Mouse (Mus musculus) bone marrow macrophage, adult 2 months (primary cell): ENCODE results near the gene Vdr.

Source experiments
- CTCF ChIP-seq: IDR thresholded peaks from 2 replicates; pipeline ENCODE4 v1.5.1; 2012; ENCODE audit warnings: low read depth, mild to moderate bottlenecking, low read length, moderate library complexity
- POLR2A ChIP-seq: IDR thresholded peaks from 2 replicates; pipeline ENCODE4 v1.6.1; 2012; ENCODE audit warnings: mild to moderate bottlenecking, low read depth, low read length, borderline replicate concordance

DNA sequence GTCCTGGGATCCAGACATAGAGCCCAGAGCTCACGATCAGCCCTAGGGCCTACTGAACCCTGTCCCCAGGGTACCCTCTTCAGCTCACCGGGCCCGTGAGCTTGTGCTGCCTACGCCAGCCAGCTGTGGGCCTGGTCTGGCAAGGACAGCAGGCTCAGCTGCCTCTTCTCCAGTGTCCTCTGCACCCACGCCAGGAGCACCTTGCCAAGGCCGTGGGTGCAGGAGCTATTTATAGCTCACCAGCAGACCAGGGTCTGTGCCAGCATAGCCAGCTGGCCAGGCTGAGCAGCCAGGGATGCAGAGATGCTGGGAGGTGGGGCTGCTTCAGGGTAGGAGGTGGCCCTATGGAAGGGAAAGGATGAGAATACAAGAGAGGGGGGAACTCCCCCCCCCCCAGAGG lies 98.3 kb downstream of the Vdr start:
- no peak for TF ChIP-seq CTCF
- no peak for TF ChIP-seq POLR2A
